Mouse (Mus musculus) midbrain, embryonic 12.5 days (tissue): ENCODE data around the gene Afap1l2. TPM values are rescaled to one million over a fixed set of nuclear protein-coding genes. Genes with fewer than 3 reads are reported as not detected.

Source experiments
- ATAC-seq: fragments of 200-750 bp; cut with Nextera tagmentation; 2 replicates; pipeline ENCODE4 v1.8.0; 2017; ENCODE audit warnings: low read depth, moderate TSS enrichment, moderate library complexity; ENCODE audit not compliant: low FRiP score
- H3K27ac ChIP-seq: fragments of 300-500 bp; sonication (generic); replicated peaks from 2 replicates; pipeline ENCODE4 v1.5.1; 2016; ENCODE audit warnings: mild to moderate bottlenecking
- H3K27me3 ChIP-seq: fragments of 300-500 bp; sonication (generic); 2 replicates; pipeline ENCODE4 v1.6.1; 2016; ENCODE audit warnings: mild to moderate bottlenecking
- H3K36me3 ChIP-seq: fragments of 300-500 bp; sonication (generic); 2 replicates; pipeline ENCODE4 v1.6.1; 2016
- H3K4me1 ChIP-seq: fragments of 300-500 bp; sonication (generic); 2 replicates; pipeline ENCODE4 v1.6.1; 2016
- H3K4me2 ChIP-seq: fragments of 300-500 bp; sonication (generic); replicated peaks from 2 replicates; pipeline ENCODE4 v1.6.1; 2016; ENCODE audit warnings: mild to moderate bottlenecking, moderate library complexity
- H3K4me3 ChIP-seq: fragments of 300-500 bp; sonication (generic); 2 replicates; pipeline ENCODE4 v1.5.1; 2016; ENCODE audit warnings: mild to moderate bottlenecking
- H3K9ac ChIP-seq: fragments of 300-500 bp; sonication (generic); replicated peaks from 2 replicates; pipeline ENCODE4 v1.6.1; 2016; ENCODE audit warnings: mild to moderate bottlenecking, moderate library complexity
- H3K9me3 ChIP-seq: fragments of 300-500 bp; sonication (generic); 2 replicates; pipeline ENCODE4 v1.6.1; 2016; ENCODE audit warnings: mild to moderate bottlenecking
- WGBS: fragments of 180-500 bp; shearing (Covaris S2); methylation state at CpG from one replicate; pipeline ENCODE4 v1.1.7; 2016; 5-methylcytosine and 5-hydroxymethylcytosine counted together
- polyA plus RNA-seq: library from polyadenylated mRNA; unstranded; fragments of >200 nt; fragmentation: Nextera tagmentation; extraction: Ambion mirVana; gene quantifications from 2 replicates; pipeline ENCODE4 v1.2.1, GENCODE M21; 2016

Afap1l2 gene
- polyA plus RNA-seq, 1 experiment from 2014 or later: 4.9 TPM

DNA sequence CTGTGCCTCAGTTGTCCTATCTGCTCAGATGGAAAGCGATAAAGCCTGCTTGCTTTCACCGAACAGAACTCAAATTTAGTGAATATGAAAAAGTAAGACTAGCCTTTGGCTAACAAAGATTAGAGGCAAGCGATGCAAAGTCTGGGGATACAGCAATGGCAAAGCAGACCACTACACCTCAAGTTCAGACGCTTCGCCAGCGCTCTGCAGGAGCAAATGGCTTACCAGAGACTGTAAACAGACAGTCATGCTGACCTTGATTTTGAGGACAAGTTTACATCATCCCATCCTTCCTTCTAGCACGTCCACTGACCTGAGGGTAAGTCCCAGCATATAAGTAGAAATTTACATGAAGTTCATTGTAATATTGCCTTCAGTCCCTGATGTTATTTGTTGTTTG is 61.8 kb downstream of the Afap1l2 start:
- no peaks in the 10 kb centered on the region for H3K4me1 ChIP-seq
- no peak overlapping the region for H3K27ac ChIP-seq
- H3K27me3 ChIP-seq: no peaks in the 10 kb centered on the region
- no peaks in the 10 kb centered on the region for H3K9me3 ChIP-seq
- no peak overlapping the region for H3K9ac ChIP-seq
- no peak overlapping the region for H3K4me2 ChIP-seq
- no peak overlapping the region for H3K4me3 ChIP-seq
- no peak for ATAC-seq
- WGBS: 93% methylated on average over 7 of the region's 7 CpGs
- H3K36me3 ChIP-seq: no peaks in the 10 kb centered on the region

DNA sequence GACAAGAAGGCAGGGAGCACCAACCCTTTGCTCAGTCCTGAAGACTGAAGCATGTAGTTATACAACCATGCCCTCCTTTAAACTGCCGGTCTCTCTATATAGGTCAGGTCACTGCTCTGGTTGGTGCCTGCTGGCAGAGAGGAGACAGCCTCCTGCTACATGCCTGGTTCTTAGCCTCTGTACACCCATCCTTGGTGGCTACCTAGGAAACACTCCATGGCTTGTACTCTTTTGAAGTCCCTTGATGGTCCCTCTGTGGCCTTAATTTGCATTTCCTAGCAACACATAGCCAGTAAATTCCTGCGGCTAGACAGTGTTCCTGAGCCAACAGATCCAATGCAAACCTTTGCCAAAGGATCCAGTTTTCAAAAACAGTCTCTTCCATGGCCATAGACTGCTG is 62.4 kb downstream of the Afap1l2 start:
- Histone ChIP-seq H3K4me1 (no peaks in the 10 kb centered on the region), H3K4me2 (no peak overlapping the region), H3K9me3 (no peaks in the 10 kb centered on the region), H3K9ac (no peak overlapping the region), H3K36me3 (no peaks in the 10 kb centered on the region), H3K4me3 (no peak overlapping the region), H3K27ac (no peak overlapping the region), H3K27me3 (no peaks in the 10 kb centered on the region)
- 79% methylated on average over 2 of the region's 2 CpGs for WGBS
- ATAC-seq: no peak

DNA sequence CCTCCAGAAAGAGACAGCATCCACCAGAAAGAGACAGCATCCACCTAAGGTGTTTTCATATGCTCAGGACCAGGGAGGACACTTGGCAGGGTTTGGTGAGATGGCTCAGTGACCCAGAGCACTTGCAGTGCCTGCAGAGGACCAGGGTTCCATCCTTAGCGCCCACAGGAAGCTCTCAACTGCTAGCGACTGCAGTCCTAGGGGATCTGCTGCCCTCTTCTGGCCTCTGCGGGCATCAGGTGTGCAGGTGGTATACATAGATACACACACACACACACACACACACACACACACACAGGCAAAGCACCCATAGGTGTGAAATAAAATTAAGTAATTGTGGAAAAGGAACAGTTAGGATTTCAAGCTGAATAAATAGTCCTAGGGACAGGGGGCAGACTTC is 63.2 kb downstream of the Afap1l2 start:
- no peaks in the 10 kb centered on the region for H3K4me1 ChIP-seq
- ATAC-seq: no peak
- H3K4me3 ChIP-seq: no peak overlapping the region
- H3K4me2 ChIP-seq: no peak overlapping the region
- H3K27me3 ChIP-seq: no peaks in the 10 kb centered on the region
- no peaks in the 10 kb centered on the region for H3K9me3 ChIP-seq
- no peaks in the 10 kb centered on the region for H3K36me3 ChIP-seq
- no peak overlapping the region for H3K9ac ChIP-seq
- H3K27ac ChIP-seq: no peak overlapping the region
- WGBS: 92% methylated on average over 3 of the region's 3 CpGs

DNA sequence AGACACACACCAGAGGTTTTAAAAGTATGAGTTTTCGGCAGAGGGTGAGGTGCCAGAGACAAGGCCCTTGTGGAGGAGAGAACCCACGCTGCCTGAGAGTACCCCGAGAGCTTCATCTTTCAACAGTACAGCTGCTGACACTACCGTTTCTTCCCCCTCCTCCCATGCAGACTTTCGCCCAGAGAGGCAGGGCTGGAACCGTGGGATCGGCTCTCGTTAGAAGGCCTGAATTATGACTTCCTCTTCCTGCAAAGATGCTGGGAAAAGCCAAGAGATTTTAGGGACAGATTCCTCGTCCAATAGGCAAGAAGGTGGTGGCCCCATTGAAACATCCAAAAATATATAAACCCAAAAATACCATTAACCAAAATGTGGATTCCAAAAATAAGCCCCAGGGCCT is 63.8 kb downstream of the Afap1l2 start:
- no peaks in the 10 kb centered on the region for H3K9me3 ChIP-seq
- no peak overlapping the region for H3K9ac ChIP-seq
- H3K27ac ChIP-seq: no peak overlapping the region
- H3K27me3 ChIP-seq: no peaks in the 10 kb centered on the region
- WGBS: 92% methylated on average over 9 of the region's 9 CpGs
- no peak overlapping the region for H3K4me3 ChIP-seq
- H3K4me1 ChIP-seq: no peaks in the 10 kb centered on the region
- H3K4me2 ChIP-seq: no peak overlapping the region
- no peaks in the 10 kb centered on the region for H3K36me3 ChIP-seq
- ATAC-seq: no peak

DNA sequence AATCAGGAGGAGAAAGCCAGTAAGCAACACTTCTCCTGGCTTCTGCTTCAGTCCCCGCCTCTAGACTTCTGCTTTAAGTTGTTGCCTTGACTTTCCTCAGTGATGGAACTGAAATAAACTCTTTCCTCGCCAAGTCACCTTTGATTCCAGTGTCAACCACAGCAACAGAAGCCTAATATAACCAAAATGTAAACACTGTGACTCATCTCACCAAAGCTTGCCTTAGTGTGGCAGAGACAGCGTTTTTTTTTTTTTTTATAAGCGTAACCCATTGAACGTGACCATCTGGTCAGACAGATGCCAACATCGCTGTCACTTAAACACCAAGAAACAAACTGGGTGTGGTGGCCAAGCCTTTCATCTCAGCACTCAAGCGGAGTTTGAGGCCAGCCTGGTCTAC is 65.8 kb downstream of the Afap1l2 start:
- no peaks in the 10 kb centered on the region for H3K9me3 ChIP-seq
- 94% methylated on average over 7 of the region's 7 CpGs for WGBS
- H3K27ac ChIP-seq: no peak overlapping the region
- no peak overlapping the region for H3K4me2 ChIP-seq
- no peak overlapping the region for H3K9ac ChIP-seq
- no peak for ATAC-seq
- H3K4me3 ChIP-seq: no peak overlapping the region
- H3K36me3 ChIP-seq: no peaks in the 10 kb centered on the region
- H3K4me1 ChIP-seq: no peaks in the 10 kb centered on the region
- no peaks in the 10 kb centered on the region for H3K27me3 ChIP-seq

DNA sequence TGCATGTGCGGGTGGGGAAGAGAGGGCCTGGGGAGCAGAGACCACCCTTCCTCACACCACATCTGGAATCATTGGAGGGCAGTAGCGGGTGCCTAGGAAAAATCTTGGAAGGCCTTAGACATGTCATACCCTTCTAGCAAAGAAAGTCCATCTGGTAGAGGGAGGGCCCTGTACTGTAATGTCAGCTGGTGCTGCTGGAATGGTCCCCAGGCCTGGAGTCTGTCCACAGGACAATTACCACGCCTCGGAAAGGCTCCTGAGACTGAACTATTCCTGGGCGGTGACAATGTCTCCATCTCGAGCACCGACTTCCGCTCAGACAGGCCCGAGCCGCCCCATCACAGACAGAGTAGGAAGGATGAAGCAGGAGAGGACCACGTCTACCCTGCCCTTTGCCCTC is 67.5 kb downstream of the Afap1l2 start:
- Histone ChIP-seq H3K36me3 (no peaks in the 10 kb centered on the region), H3K4me1 (no peaks in the 10 kb centered on the region), H3K4me2 (no peak overlapping the region), H3K27ac (no peak overlapping the region), H3K27me3 (no peaks in the 10 kb centered on the region), H3K9me3 (no peaks in the 10 kb centered on the region), H3K9ac (no peak overlapping the region), H3K4me3 (no peak overlapping the region)
- no peak for ATAC-seq
- 89% methylated on average over 11 of the region's 11 CpGs for WGBS

DNA sequence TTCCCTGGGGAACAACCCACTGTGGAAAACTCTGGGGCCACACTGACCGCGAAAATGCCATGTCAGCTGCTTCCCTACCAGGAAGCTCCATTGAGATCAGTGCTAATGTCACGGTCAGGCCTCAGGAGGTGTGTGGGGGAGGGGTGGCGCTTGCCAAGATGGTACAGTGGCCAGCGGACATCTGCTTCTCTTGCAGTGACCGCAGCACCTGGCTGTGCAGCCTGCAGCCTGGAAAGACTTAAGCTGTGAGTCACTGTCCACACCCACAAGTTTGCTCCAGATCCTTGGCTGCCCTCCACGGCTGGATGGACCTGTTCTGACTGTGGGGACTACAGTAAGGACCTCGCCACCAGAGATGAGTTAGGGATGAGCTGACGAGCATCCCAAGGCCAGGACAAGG is 68.2 kb downstream of the Afap1l2 start:
- 0 out of 2 replicates have a peak overlapping the region, but pooled peaks have one; percentile 20 for H3K27ac ChIP-seq
- 63% methylated on average over 9 of the region's 9 CpGs for WGBS
- H3K4me2 ChIP-seq: no peak overlapping the region
- H3K27me3 ChIP-seq: no peaks in the 10 kb centered on the region
- no peaks in the 10 kb centered on the region for H3K36me3 ChIP-seq
- no peak overlapping the region for H3K9ac ChIP-seq
- no peaks in the 10 kb centered on the region for H3K9me3 ChIP-seq
- peak; percentile 70; the same call in 1 of the 2 replicates for ATAC-seq
- no peaks in the 10 kb centered on the region for H3K4me1 ChIP-seq
- no peak overlapping the region for H3K4me3 ChIP-seq

DNA sequence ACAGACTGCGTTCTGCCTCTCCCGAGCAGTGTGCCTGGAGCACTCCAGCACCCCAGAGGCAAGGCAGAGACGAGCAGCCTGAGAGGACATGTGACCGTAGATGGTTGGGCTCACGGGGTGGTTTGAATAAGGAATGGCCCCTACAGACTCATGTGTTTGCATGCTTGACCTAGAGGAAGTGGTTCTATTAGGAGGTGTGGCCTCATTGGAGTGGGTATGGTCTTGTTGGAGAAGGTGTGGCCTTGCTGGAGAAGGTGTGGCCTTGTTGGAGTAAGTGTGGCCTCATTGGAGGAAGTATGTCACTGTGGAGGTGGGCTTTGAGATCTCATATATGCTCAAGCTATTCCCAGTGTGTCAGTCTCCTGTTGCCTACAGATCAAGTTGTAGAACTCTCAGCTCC is 70.1 kb downstream of the Afap1l2 start:
- H3K4me3 ChIP-seq: no peak overlapping the region
- H3K27ac ChIP-seq: no peak overlapping the region
- H3K36me3 ChIP-seq: no peaks in the 10 kb centered on the region
- H3K27me3 ChIP-seq: no peaks in the 10 kb centered on the region
- WGBS: 92% methylated on average over 5 of the region's 5 CpGs
- no peaks in the 10 kb centered on the region for H3K4me1 ChIP-seq
- no peak overlapping the region for H3K9ac ChIP-seq
- ATAC-seq: no peak
- no peak overlapping the region for H3K4me2 ChIP-seq
- H3K9me3 ChIP-seq: no peaks in the 10 kb centered on the region

DNA sequence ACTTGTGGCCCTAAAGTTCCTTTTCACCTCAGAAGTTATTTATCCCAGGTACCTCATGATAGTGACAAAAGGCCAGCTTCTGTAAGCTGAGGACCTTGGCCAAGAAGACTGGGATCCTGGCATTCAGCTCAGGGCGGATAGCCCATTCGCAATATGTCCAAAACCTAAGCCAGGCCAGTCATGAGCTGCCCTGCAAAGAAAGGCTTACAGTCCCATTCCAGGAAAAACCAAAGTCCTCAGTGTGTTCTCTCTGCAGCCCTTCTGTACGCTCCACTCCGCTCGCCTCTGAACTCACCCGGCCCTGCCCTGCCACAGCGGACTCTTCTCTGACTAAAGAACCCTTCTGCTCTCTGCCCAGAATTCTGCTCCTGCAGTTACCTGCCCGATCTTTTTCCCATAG is 71.8 kb downstream of the Afap1l2 start:
- H3K4me2 ChIP-seq: no peak overlapping the region
- 96% methylated on average over 8 of the region's 8 CpGs for WGBS
- H3K9me3 ChIP-seq: no peaks in the 10 kb centered on the region
- no peak overlapping the region for H3K9ac ChIP-seq
- H3K4me3 ChIP-seq: no peak overlapping the region
- no peak overlapping the region for H3K27ac ChIP-seq
- no peaks in the 10 kb centered on the region for H3K4me1 ChIP-seq
- H3K27me3 ChIP-seq: no peaks in the 10 kb centered on the region
- ATAC-seq: no peak
- no peaks in the 10 kb centered on the region for H3K36me3 ChIP-seq

DNA sequence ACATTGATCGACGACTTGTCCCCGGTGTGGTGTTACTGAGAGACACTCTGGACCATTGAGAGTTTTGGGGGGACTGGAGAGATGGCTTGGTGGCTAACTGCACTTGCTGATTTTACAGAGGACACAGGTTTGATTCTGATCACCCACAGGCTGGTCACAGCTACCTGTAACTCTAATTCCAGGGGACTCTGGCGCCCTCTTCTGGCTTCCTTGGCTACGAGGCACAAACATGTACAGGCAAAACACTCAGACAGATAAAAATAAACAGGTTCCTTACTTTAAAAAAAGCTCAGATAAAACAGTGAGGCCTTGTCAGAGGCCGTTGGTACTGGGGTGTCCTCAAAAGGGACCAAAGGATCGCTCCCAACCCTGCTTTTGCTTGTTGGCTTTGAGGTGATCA is 72.3 kb downstream of the Afap1l2 start:
- 82% methylated on average over 7 of the region's 7 CpGs for WGBS

DNA sequence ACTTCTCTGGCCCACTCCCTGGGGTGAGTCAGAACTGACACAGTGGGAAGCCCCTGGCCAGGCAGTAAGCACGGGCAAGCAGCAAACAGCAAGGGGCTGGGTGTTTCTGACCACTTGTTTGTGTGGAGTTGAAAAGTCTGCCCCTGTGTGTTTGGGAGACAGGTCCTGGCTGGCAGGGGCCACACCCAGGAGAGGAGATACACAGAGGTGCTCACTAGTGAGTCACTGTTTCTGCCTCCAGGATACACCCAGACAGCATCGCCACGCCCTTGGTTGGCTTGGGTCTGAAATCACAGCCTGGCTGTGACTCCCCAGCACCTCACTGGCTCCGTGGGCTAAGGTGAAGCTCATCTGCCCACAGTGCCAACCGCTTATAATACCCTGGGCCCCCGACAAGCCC is 72.9 kb downstream of the Afap1l2 start:
- WGBS: 89% methylated on average over 6 of the region's 6 CpGs

More for the DNA sequence above, 72.3 kb downstream of the Afap1l2 start:
- Histone ChIP-seq H3K4me1 (no peaks in the 10 kb centered on the region), H3K27ac (no peak overlapping the region), H3K36me3 (no peaks in the 10 kb centered on the region), H3K27me3 (no peaks in the 10 kb centered on the region), H3K4me3 (no peak overlapping the region), H3K9me3 (no peaks in the 10 kb centered on the region), H3K4me2 (no peak overlapping the region), H3K9ac (no peak overlapping the region)
- no peak for ATAC-seq

DNA sequence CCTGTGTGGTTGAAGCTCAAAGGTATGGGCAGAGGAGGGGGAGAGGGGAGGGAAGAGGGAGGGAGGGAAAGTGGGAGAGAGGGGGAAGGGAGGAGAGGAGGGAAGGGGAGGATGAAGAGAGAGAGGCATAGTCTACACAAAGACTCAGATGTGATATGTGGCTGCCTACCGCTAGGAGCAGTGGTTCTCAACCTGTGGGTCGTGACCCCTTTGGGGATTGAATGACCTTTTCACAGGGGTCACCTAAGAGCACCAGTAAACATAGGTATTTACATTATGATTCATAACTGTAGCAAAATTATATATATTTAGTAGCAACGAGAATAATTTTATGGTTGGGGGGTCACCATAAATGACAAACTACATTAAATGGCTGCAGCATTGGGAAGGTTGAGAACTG is 74.2 kb downstream of the Afap1l2 start:
- no peaks in the 10 kb centered on the region for H3K36me3 ChIP-seq
- H3K4me1 ChIP-seq: no peaks in the 10 kb centered on the region
- no peak overlapping the region for H3K4me3 ChIP-seq
- H3K9ac ChIP-seq: no peak overlapping the region
- no peak overlapping the region for H3K4me2 ChIP-seq
- no peak for ATAC-seq
- WGBS: 81% methylated on average over 3 of the region's 3 CpGs
- no peak overlapping the region for H3K27ac ChIP-seq
- H3K9me3 ChIP-seq: no peaks in the 10 kb centered on the region
- H3K27me3 ChIP-seq: no peaks in the 10 kb centered on the region

More for the DNA sequence above, 72.9 kb downstream of the Afap1l2 start:
- H3K4me1 ChIP-seq: no peaks in the 10 kb centered on the region
- no peak overlapping the region for H3K4me3 ChIP-seq
- H3K9me3 ChIP-seq: no peaks in the 10 kb centered on the region
- no peak overlapping the region for H3K27ac ChIP-seq
- no peaks in the 10 kb centered on the region for H3K36me3 ChIP-seq
- no peaks in the 10 kb centered on the region for H3K27me3 ChIP-seq
- ATAC-seq: no peak
- no peak overlapping the region for H3K9ac ChIP-seq
- no peak overlapping the region for H3K4me2 ChIP-seq

DNA sequence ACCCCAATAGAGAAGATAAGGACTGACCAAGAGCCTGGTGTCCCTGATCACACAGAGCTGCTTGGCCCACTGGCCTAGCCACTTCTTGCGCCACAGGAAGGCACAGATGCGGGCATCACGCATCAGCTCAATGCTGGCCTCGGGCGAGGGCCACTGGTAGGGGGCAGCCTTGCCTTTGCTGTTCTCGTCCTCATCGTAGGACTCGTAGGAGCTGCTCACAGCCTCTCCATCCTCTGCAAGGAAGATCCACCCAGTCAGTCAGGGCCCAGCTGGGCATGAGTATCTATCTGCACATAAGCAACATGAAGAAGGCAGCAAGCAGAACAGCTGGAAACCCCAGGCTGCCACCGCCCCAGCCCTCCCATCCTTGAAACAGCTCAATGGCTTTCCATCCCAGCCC is 78.0 kb downstream of the Afap1l2 start:
- Histone ChIP-seq H3K4me2 (no peak overlapping the region), H3K4me3 (no peak overlapping the region), H3K27me3 (no peaks in the 10 kb centered on the region), H3K9me3 (no peaks in the 10 kb centered on the region), H3K27ac (no peak overlapping the region), H3K9ac (no peak overlapping the region), H3K36me3 (no peaks in the 10 kb centered on the region), H3K4me1 (no peaks in the 10 kb centered on the region)
- 87% methylated on average over 9 of the region's 9 CpGs for whole genome bisulfite sequencing
- no peak for ATAC-seq
